Mouse (Mus musculus): ENCODE data around the gene Bbs7. TPM values are rescaled to one million over a fixed set of nuclear protein-coding genes. Genes with fewer than 3 reads are reported as not detected.
"Not testable (repeated sequence)": the region's sequence is repeated elsewhere in the genome, so short reads cannot be mapped to it uniquely, and the experiment has no call there.

Gene Bbs7
- polyA plus RNA-seq, 1 experiment from 2014 or later, result 23.6 TPM

GRCm38 (mm10) chr3:36605894-36606783, 7.1 kb downstream of the Bbs7 start:
- WGBS, result 84% methylated on average over 7 of the region's 7 CpGs

GRCm38 (mm10) chr3:36599773-36600172, 13.5 kb downstream of the Bbs7 start:
- not testable (repeated sequence) for ATAC-seq (ENCODE audit: low FRiP score); H3K27ac ChIP-seq (replicated peaks); H3K9ac ChIP-seq (replicated peaks); H3K4me3 ChIP-seq (replicated peaks); H3K4me1 ChIP-seq; H3K4me2 ChIP-seq; H3K36me3 ChIP-seq; H3K27me3 ChIP-seq (replicated peaks); H3K9me3 ChIP-seq (replicated peaks)
- 92% methylated on average over 8 of the region's 9 CpGs for WGBS

More at GRCm38 (mm10) chr3:36605894-36606783, 7.1 kb downstream of the Bbs7 start:
- no peak overlapping the region for H3K4me2 ChIP-seq
- no peak overlapping the region for H3K27ac ChIP-seq (replicated peaks)
- no peaks in the 10 kb centered on the region for H3K4me1 ChIP-seq
- no peaks in the 10 kb centered on the region for H3K27me3 ChIP-seq (replicated peaks)
- H3K36me3 ChIP-seq, result peaks cover 10% of the 10 kb centered on the region
- ATAC-seq (ENCODE audit: low FRiP score), result no peak
- no peak overlapping the region for H3K9ac ChIP-seq (replicated peaks)
- no peaks in the 10 kb centered on the region for H3K9me3 ChIP-seq (replicated peaks)
- H3K4me3 ChIP-seq (replicated peaks), result no peak overlapping the region

- no peak overlapping the region for H3K27ac ChIP-seq (replicated peaks)
- H3K4me3 ChIP-seq (replicated peaks), result no peak overlapping the region
- H3K27me3 ChIP-seq (replicated peaks), result no peaks in the 10 kb centered on the region
- no peak overlapping the region for H3K4me2 ChIP-seq
- no peak overlapping the region for H3K9ac ChIP-seq (replicated peaks)
- H3K4me1 ChIP-seq, result no peaks in the 10 kb centered on the region
- no peaks in the 10 kb centered on the region for H3K9me3 ChIP-seq (replicated peaks)
- no peak for ATAC-seq (ENCODE audit: low FRiP score)
- H3K36me3 ChIP-seq, result peaks cover 16% of the 10 kb centered on the region
- 65% methylated on average over 3 of the region's 3 CpGs for WGBS
These were observed 14.5 kb downstream of the Bbs7 start for GRCm38 (mm10) chr3:36598811-36599210.

GRCm38 (mm10) chr3:36571827-36572378, 41.4 kb downstream of the Bbs7 start, which contains the start of gene Ccna2:
Gene Ccna2 (minus strand): TSS chr3:36572150.
- Histone ChIP-seq H3K9me3 (replicated peaks) (no peaks in the 10 kb centered on the region), H3K4me3 (replicated peaks) (peak within 1 kb of the TSS; percentile 61), H3K4me1 (peaks cover 12% of the 10 kb centered on the region), H3K27me3 (replicated peaks) (no peaks in the 10 kb centered on the region), H3K27ac (replicated peaks) (peak within 1 kb of the TSS; percentile 88), H3K36me3 (peaks cover 24% of the 10 kb centered on the region), H3K9ac (replicated peaks) (peak within 1 kb of the TSS; percentile 58), H3K4me2 (peak within 1 kb of the TSS; percentile 99)
- whole genome bisulfite sequencing, result under 1% methylated on average over 60 of the region's 60 CpGs
- ATAC-seq (ENCODE audit: low FRiP score), result peak; percentile 100

- peak; percentile 30; the same call in 1 of the 2 replicates for ATAC-seq (ENCODE audit: low FRiP score)
- under 1% methylated on average over 46 of the region's 46 CpGs for WGBS
- Histone ChIP-seq H3K27me3 (replicated peaks) (no peaks in the 10 kb centered on the region), H3K9me3 (replicated peaks) (no peaks in the 10 kb centered on the region), H3K4me2 (peak overlapping the region; percentile 99), H3K9ac (replicated peaks) (peak overlapping the region; percentile 34), H3K36me3 (peaks cover 29% of the 10 kb centered on the region), H3K4me3 (replicated peaks) (peak overlapping the region; percentile 61), H3K27ac (replicated peaks) (no peak overlapping the region), H3K4me1 (peaks cover 12% of the 10 kb centered on the region)
These were observed 41.9 kb downstream of the Bbs7 start for GRCm38 (mm10) chr3:36571361-36571826.

- no peak for ATAC-seq (ENCODE audit: low FRiP score)
- no peak overlapping the region for H3K4me3 ChIP-seq (replicated peaks)
- WGBS, result 84% methylated on average over 5 of the region's 5 CpGs
These were observed 43.4 kb downstream of the Bbs7 start for GRCm38 (mm10) chr3:36569836-36570235.

GRCm38 (mm10) chr3:36563666-36564065, 49.6 kb downstream of the Bbs7 start:
- Histone ChIP-seq H3K4me1 (no peaks in the 10 kb centered on the region), H3K27ac (replicated peaks) (no peak overlapping the region), H3K36me3 (peaks cover 84% of the 10 kb centered on the region), H3K27me3 (replicated peaks) (no peaks in the 10 kb centered on the region), H3K4me3 (replicated peaks) (no peak overlapping the region), H3K9me3 (replicated peaks) (no peaks in the 10 kb centered on the region), H3K4me2 (no peak overlapping the region), H3K9ac (replicated peaks) (no peak overlapping the region)
- WGBS, result 93% methylated on average over 3 of the region's 3 CpGs
- ATAC-seq (ENCODE audit: low FRiP score), result no peak

More at GRCm38 (mm10) chr3:36569836-36570235, 43.4 kb downstream of the Bbs7 start:
- Histone ChIP-seq H3K27ac (replicated peaks) (no peak overlapping the region), H3K9me3 (replicated peaks) (no peaks in the 10 kb centered on the region), H3K36me3 (peaks cover 36% of the 10 kb centered on the region), H3K4me1 (peaks cover 12% of the 10 kb centered on the region), H3K27me3 (replicated peaks) (no peaks in the 10 kb centered on the region), H3K4me2 (peak overlapping the region; percentile 7), H3K9ac (replicated peaks) (no peak overlapping the region)

- no peak overlapping the region for H3K27ac ChIP-seq (replicated peaks)
- peaks cover 88% of the 10 kb centered on the region for H3K36me3 ChIP-seq
- no peaks in the 10 kb centered on the region for H3K27me3 ChIP-seq (replicated peaks)
- no peak overlapping the region for H3K4me2 ChIP-seq
- H3K9ac ChIP-seq (replicated peaks), result no peak overlapping the region
- no peak overlapping the region for H3K4me3 ChIP-seq (replicated peaks)
- no peaks in the 10 kb centered on the region for H3K9me3 ChIP-seq (replicated peaks)
- no peaks in the 10 kb centered on the region for H3K4me1 ChIP-seq
- no peak for ATAC-seq (ENCODE audit: low FRiP score)
- WGBS, result 93% methylated on average over 4 of the region's 4 CpGs
These were observed 53.7 kb downstream of the Bbs7 start for GRCm38 (mm10) chr3:36559606-36560005.

- H3K9me3 ChIP-seq (replicated peaks), result no peaks in the 10 kb centered on the region
- H3K4me3 ChIP-seq (replicated peaks), result no peak overlapping the region
- peaks cover 5% of the 10 kb centered on the region; the same call in 1 of the 2 replicates for H3K4me1 ChIP-seq
- no peaks in the 10 kb centered on the region for H3K27me3 ChIP-seq (replicated peaks)
- H3K36me3 ChIP-seq, result peaks cover 74% of the 10 kb centered on the region
- WGBS, result 97% methylated on average over 1 of the region's 1 CpGs
- ATAC-seq (ENCODE audit: low FRiP score), result no peak
- no peak overlapping the region for H3K27ac ChIP-seq (replicated peaks)
- no peak overlapping the region for H3K4me2 ChIP-seq
- H3K9ac ChIP-seq (replicated peaks), result no peak overlapping the region
These were observed 55.7 kb downstream of the Bbs7 start for GRCm38 (mm10) chr3:36557601-36558000.

GRCm38 (mm10) chr3:36552406-36553047, 60.8 kb downstream of the Bbs7 start, which contains the start of gene Exosc9:
Gene Exosc9 (plus strand): TSS chr3:36552606.
- WGBS, result under 1% methylated on average over 39 of the region's 39 CpGs
- Histone ChIP-seq H3K27me3 (replicated peaks) (no peaks in the 10 kb centered on the region), H3K4me1 (peaks cover 14% of the 10 kb centered on the region), H3K36me3 (peaks cover 31% of the 10 kb centered on the region), H3K9ac (replicated peaks) (peak within 1 kb of the TSS; percentile 78), H3K4me3 (replicated peaks) (peak within 1 kb of the TSS; percentile 89), H3K4me2 (peak within 1 kb of the TSS; percentile 74), H3K9me3 (replicated peaks) (no peaks in the 10 kb centered on the region), H3K27ac (replicated peaks) (peak within 1 kb of the TSS; percentile 79)
- peak; percentile 98 for ATAC-seq (ENCODE audit: low FRiP score)

GRCm38 (mm10) chr3:36551851-36552384, 61.4 kb downstream of the Bbs7 start:
- peaks cover 25% of the 10 kb centered on the region for H3K36me3 ChIP-seq
- H3K4me2 ChIP-seq, result peak overlapping the region; percentile 74
- H3K27me3 ChIP-seq (replicated peaks), result no peaks in the 10 kb centered on the region
- H3K9me3 ChIP-seq (replicated peaks), result no peaks in the 10 kb centered on the region
- peak overlapping the region; percentile 78 for H3K9ac ChIP-seq (replicated peaks)
- peak overlapping the region; percentile 89 for H3K4me3 ChIP-seq (replicated peaks)
- peaks cover 14% of the 10 kb centered on the region for H3K4me1 ChIP-seq
- WGBS, result 11% methylated on average over 12 of the region's 12 CpGs
- H3K27ac ChIP-seq (replicated peaks), result peak overlapping the region; percentile 79
- peak; percentile 76 for ATAC-seq (ENCODE audit: low FRiP score)
